Mouse (Mus musculus): Measurements from ENCODE around the gene Ephb6. TPM values are rescaled to one million over a fixed set of nuclear protein-coding genes. Genes with fewer than 3 reads are reported as not detected.
A peak's percentile ranks its signal among the peaks of the same experiment; 100 is the strongest.

Gene Ephb6
- polyA plus RNA-seq, 1 experiment from 2014 or later: 11.9 TPM

GRCm38 (mm10) chr6:41658487-41658886, 53.2 kb downstream of the Ephb6 start:
- ATAC-seq (replicated peaks; ENCODE audit: low FRiP score, low read depth): no peak
- 43% methylated on average over 1 of the region's 1 CpGs for WGBS
- H3K36me3 ChIP-seq (ENCODE audit: insufficient read depth, low read length): no peaks in the 10 kb centered on the region
- H3K9me3 ChIP-seq (replicated peaks; ENCODE audit: low read length): no peaks in the 10 kb centered on the region
- H3K4me1 ChIP-seq (replicated peaks; ENCODE audit: insufficient read depth, low read length): no peaks in the 10 kb centered on the region
- no peak overlapping the region for H3K9ac ChIP-seq (ENCODE audit: low read depth, low read length)
- no peak for TF ChIP-seq CTCF (IDR thresholded peaks at IDR 0.05; ENCODE audit: low read depth)
- no peak overlapping the region for H3K4me3 ChIP-seq (replicated peaks; ENCODE audit: low read depth, low read length)
- no peaks in the 10 kb centered on the region for H3K27me3 ChIP-seq (ENCODE audit: insufficient read depth, low read length)
- H3K27ac ChIP-seq: no peak overlapping the region
- no peak overlapping the region for H3K4me2 ChIP-seq (ENCODE audit: low read length)
- DNase-seq (ENCODE audit: low spot score): no peak

- Histone ChIP-seq H3K9ac (ENCODE audit: low read depth, low read length) (no peak overlapping the region), H3K27ac (no peak overlapping the region), H3K36me3 (ENCODE audit: insufficient read depth, low read length) (no peaks in the 10 kb centered on the region), H3K4me2 (ENCODE audit: low read length) (no peak overlapping the region), H3K4me1 (replicated peaks; ENCODE audit: insufficient read depth, low read length) (no peaks in the 10 kb centered on the region), H3K27me3 (ENCODE audit: insufficient read depth, low read length) (no peaks in the 10 kb centered on the region), H3K4me3 (replicated peaks; ENCODE audit: low read depth, low read length) (no peak overlapping the region), H3K9me3 (replicated peaks; ENCODE audit: low read length) (no peaks in the 10 kb centered on the region)
- no peak for ATAC-seq (replicated peaks; ENCODE audit: low FRiP score, low read depth)
- peak; percentile 34 for DNase-seq (ENCODE audit: low spot score)
- WGBS: 35% methylated on average over 2 of the region's 2 CpGs
- TF ChIP-seq CTCF (IDR thresholded peaks at IDR 0.05; ENCODE audit: low read depth): peak; percentile 61
Measured at GRCm38 (mm10) chr6:41662320-41662719, 57.0 kb downstream of the Ephb6 start.

Other genes starting within 250 kb of the Ephb6 start
- not detected in 2 replicates for gene Prss3, start 227.8 kb upstream of the Ephb6 start, polyA plus RNA-seq (2015; fragmentation: Nextera tagmentation; extraction: Ambion mirVana)
- not detected in 2 replicates for gene Gm5771, start 213.1 kb upstream of the Ephb6 start, polyA plus RNA-seq (2015; fragmentation: Nextera tagmentation; extraction: Ambion mirVana)
- not detected in 2 replicates for gene Gm10334, start 159.3 kb upstream of the Ephb6 start, polyA plus RNA-seq (2015; fragmentation: Nextera tagmentation; extraction: Ambion mirVana)
- gene Prss1, start 146.6 kb upstream of the Ephb6 start, polyA plus RNA-seq (2015; fragmentation: Nextera tagmentation; extraction: Ambion mirVana): not detected in 2 replicates
- not detected in 2 replicates for gene Prss2, start 83.7 kb upstream of the Ephb6 start, polyA plus RNA-seq (2015; fragmentation: Nextera tagmentation; extraction: Ambion mirVana)
- 5.7 and 5.8 TPM in 2 replicates for gene Trpv6, start 30.9 kb downstream of the Ephb6 start, polyA plus RNA-seq (2015; fragmentation: Nextera tagmentation; extraction: Ambion mirVana)
- 9.4 and 10.7 TPM in 2 replicates for gene Trpv5, start 75.3 kb downstream of the Ephb6 start, polyA plus RNA-seq (2015; fragmentation: Nextera tagmentation; extraction: Ambion mirVana)
- gene Llcfc1, start 78.9 kb downstream of the Ephb6 start, polyA plus RNA-seq (2015; fragmentation: Nextera tagmentation; extraction: Ambion mirVana): 0.49 and 0.57 TPM in 2 replicates
- 3.0 and 4.0 TPM in 2 replicates for gene Kel, start 98.9 kb downstream of the Ephb6 start, polyA plus RNA-seq (2015; fragmentation: Nextera tagmentation; extraction: Ambion mirVana)
- not detected in 2 replicates for gene Olfr459, start 169.7 kb downstream of the Ephb6 start, polyA plus RNA-seq (2015; fragmentation: Nextera tagmentation; extraction: Ambion mirVana)
- not detected in 2 replicates for gene Pip, start 242.1 kb downstream of the Ephb6 start, polyA plus RNA-seq (2015; fragmentation: Nextera tagmentation; extraction: Ambion mirVana)
- not detected in 2 replicates for gene Sval2, start 247.5 kb downstream of the Ephb6 start, polyA plus RNA-seq (2015; fragmentation: Nextera tagmentation; extraction: Ambion mirVana)